Mouse (Mus musculus) heart, embryonic 14.5 days (tissue): ENCODE measurements at regions not wholly inside any gene's neighbourhood (a gene's known extent, or its start where the extent isn't known, plus 50 kb on each side); places are given as distances from the start of the nearest gene placed in this dataset.

Source experiments
- ATAC-seq: fragments of 200-750 bp; cut with Nextera tagmentation; 2 replicates; pipeline ENCODE4 v1.8.0; 2017; ENCODE audit warnings: low read depth, moderate TSS enrichment; ENCODE audit not compliant: insufficient number of reproducible peaks, insufficient read depth, low FRiP score
- H3K27ac ChIP-seq, 2 experiments: fragments of 200-500 bp in 1 of 2; fragments of 300-500 bp in 1 of 2; sonication (generic) in 1 of 2; replicated peaks in 1 of 2; 2 replicates each; pipeline ENCODE4 v1.5.1; 2012 to 2014; ENCODE audit warnings: low read depth in 2 of 2, low read length in 2 of 2, control low read depth in 1 of 2, mild to moderate bottlenecking in 1 of 2, mixed read lengths in 1 of 2; ENCODE audit not compliant: control insufficient read depth in 1 of 2, insufficient read depth in 1 of 2
- H3K27me3 ChIP-seq: fragments of 300-500 bp; sonication (generic); 2 replicates; pipeline ENCODE4 v1.6.1; 2014; ENCODE audit warnings: mild to moderate bottlenecking, low read length, control low read depth; ENCODE audit not compliant: control insufficient read depth, insufficient read depth
- H3K36me3 ChIP-seq: fragments of 300-500 bp; sonication (generic); 2 replicates; pipeline ENCODE4 v1.6.1; 2014; ENCODE audit warnings: mild to moderate bottlenecking, control low read depth, low read length, mixed read lengths; ENCODE audit not compliant: control insufficient read depth, insufficient read depth
- H3K4me1 ChIP-seq, 2 experiments: fragments of 200-500 bp in 1 of 2; fragments of 300-500 bp in 1 of 2; sonication (generic) in 1 of 2; 2 replicates each; pipeline ENCODE4 v1.6.1; 2012 to 2014; ENCODE audit warnings: low read length in 2 of 2, control low read depth in 1 of 2, mixed read lengths in 1 of 2; ENCODE audit not compliant: control insufficient read depth in 2 of 2, insufficient read depth in 2 of 2
- H3K4me2 ChIP-seq: fragments of 300-500 bp; sonication (generic); 2 replicates; pipeline ENCODE4 v1.6.1; 2014; ENCODE audit warnings: mild to moderate bottlenecking, low read length
- H3K4me3 ChIP-seq, 2 experiments: fragments of 200-500 bp in 1 of 2; fragments of 300-500 bp in 1 of 2; sonication (generic) in 1 of 2; 2 replicates each; pipeline ENCODE4 v1.5.1; 2012 to 2014; ENCODE audit warnings: low read length in 2 of 2, mild to moderate bottlenecking in 2 of 2, control low read depth in 1 of 2, low read depth in 1 of 2, moderate library complexity in 1 of 2; ENCODE audit not compliant: control insufficient read depth in 1 of 2, insufficient read depth in 1 of 2
- H3K9ac ChIP-seq: fragments of 300-500 bp; sonication (generic); 2 replicates; pipeline ENCODE4 v1.6.1; 2014; ENCODE audit warnings: mild to moderate bottlenecking, low read length
- H3K9me3 ChIP-seq: fragments of 300-500 bp; sonication (generic); 2 replicates; pipeline ENCODE4 v1.6.1; 2016; ENCODE audit warnings: low read length, control low read depth; ENCODE audit not compliant: control insufficient read depth
- WGBS: fragments of 180-500 bp; shearing (Covaris S2); extraction: QIAGEN DNeasy Blood & Tissue Kit; methylation state at CpG from one replicate; pipeline ENCODE4 v1.1.7; 2014; 5-methylcytosine and 5-hydroxymethylcytosine counted together

DNA sequence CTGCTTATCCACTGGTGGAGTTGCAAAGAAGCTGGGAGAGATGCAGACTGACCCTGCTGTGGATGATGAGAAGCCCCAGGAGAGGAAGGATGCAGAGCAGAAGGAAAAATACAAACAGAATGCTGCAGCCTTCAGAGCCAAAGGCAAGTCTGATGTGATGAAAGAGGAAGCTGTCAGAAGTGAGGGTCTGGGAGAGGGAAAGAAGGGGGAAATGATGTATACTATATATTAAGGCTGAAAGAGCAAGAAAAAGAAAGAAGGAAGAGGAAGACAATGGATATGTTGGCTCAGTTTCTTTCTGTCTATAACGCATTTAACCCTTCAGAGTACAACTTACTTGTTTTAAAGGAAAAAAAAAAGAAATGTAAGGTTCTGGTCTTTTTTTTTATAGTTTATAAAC lies 225.4 kb downstream of the Gm5447 start:
- 73% methylated on average over 1 of the region's 1 CpGs for WGBS
- peaks cover 9% of the 10 kb centered on the region for H3K27me3 ChIP-seq
- no peak overlapping the region for H3K27ac ChIP-seq
- no peak overlapping the region for H3K4me3 ChIP-seq
- no peaks in the 10 kb centered on the region for H3K36me3 ChIP-seq
- H3K9me3 ChIP-seq = no peaks in the 10 kb centered on the region
- ATAC-seq = no peak
- H3K4me2 ChIP-seq = no peak overlapping the region
- H3K9ac ChIP-seq = no peak overlapping the region
- no peaks in the 10 kb centered on the region for H3K4me1 ChIP-seq

- H3K9ac ChIP-seq = no peak overlapping the region
- no peak for ATAC-seq
- no peaks in the 10 kb centered on the region for H3K9me3 ChIP-seq
- H3K36me3 ChIP-seq = no peaks in the 10 kb centered on the region
- H3K27ac ChIP-seq = no peak overlapping the region
- H3K4me1 ChIP-seq = no peaks in the 10 kb centered on the region
- WGBS = 70% methylated on average over 6 of the region's 6 CpGs
- H3K4me3 ChIP-seq = no peak overlapping the region
- H3K4me2 ChIP-seq = no peak overlapping the region
- H3K27me3 ChIP-seq = peaks cover 21% of the 10 kb centered on the region
These were observed 230.1 kb downstream of the Gm5447 start for GRCm38 (mm10) chr13:31204068-31204467.

DNA sequence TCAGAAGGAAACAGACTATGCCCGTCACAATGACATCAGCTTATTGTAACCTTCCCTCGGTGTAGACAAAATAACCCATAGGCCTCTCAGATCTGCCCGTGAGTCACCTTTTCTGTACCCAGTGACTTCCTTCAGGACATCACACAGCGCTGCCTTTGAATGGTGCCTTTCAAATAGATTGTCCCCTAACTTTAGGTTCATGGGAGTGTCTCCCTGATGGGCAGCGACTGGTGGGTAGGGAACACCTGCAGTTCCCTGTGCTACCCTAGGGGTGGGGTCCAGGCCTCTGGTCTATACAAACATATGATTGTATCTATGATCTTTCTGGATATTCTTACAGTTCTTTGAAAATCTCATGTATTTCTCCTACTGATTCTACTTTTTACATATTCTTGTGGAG lies 232.4 kb downstream of the Gm5447 start:
- 58% methylated on average over 5 of the region's 5 CpGs for WGBS
- Histone ChIP-seq H3K27me3 (peaks cover 21% of the 10 kb centered on the region), H3K36me3 (no peaks in the 10 kb centered on the region), H3K27ac (no peak overlapping the region), H3K9ac (no peak overlapping the region), H3K4me1 (no peaks in the 10 kb centered on the region), H3K4me3 (no peak overlapping the region), H3K4me2 (no peak overlapping the region), H3K9me3 (no peaks in the 10 kb centered on the region)
- ATAC-seq = no peak

- no peak overlapping the region for H3K27ac ChIP-seq
- no peak for ATAC-seq
- WGBS = 17% methylated on average over 5 of the region's 5 CpGs
- H3K4me2 ChIP-seq = no peak overlapping the region
- H3K9ac ChIP-seq = no peak overlapping the region
- no peak overlapping the region for H3K4me3 ChIP-seq
- H3K36me3 ChIP-seq = no peaks in the 10 kb centered on the region
- no peaks in the 10 kb centered on the region for H3K4me1 ChIP-seq
- H3K9me3 ChIP-seq = no peaks in the 10 kb centered on the region
- H3K27me3 ChIP-seq = peaks cover 21% of the 10 kb centered on the region
These were observed 233.7 kb downstream of the Gm5447 start for GRCm38 (mm10) chr13:31207709-31208108.

GRCm38 (mm10) chr13:31223016-31223415 lies 249.0 kb downstream of the Gm5447 start:
- Histone ChIP-seq H3K27me3 (no peaks in the 10 kb centered on the region), H3K4me3 (no peak overlapping the region), H3K4me1 (peaks cover 0 to 2% of the 10 kb centered on the region in 2 experiments; a peak in 1 of 4 replicates), H3K27ac (no peak overlapping the region), H3K4me2 (no peak overlapping the region), H3K9me3 (no peaks in the 10 kb centered on the region), H3K36me3 (no peaks in the 10 kb centered on the region), H3K9ac (no peak overlapping the region)
- 84% methylated on average over 2 of the region's 2 CpGs for WGBS
- no peak for ATAC-seq

- 89% methylated on average over 6 of the region's 6 CpGs for WGBS
- Histone ChIP-seq H3K27ac (no peak overlapping the region), H3K4me1 (no peaks in the 10 kb centered on the region), H3K4me3 (no peak overlapping the region), H3K4me2 (no peak overlapping the region), H3K36me3 (no peaks in the 10 kb centered on the region), H3K27me3 (no peaks in the 10 kb centered on the region), H3K9me3 (no peaks in the 10 kb centered on the region), H3K9ac (no peak overlapping the region)
- ATAC-seq = no peak
These were observed 266.5 kb downstream of the Gm5447 start for GRCm38 (mm10) chr13:31240546-31240945.

GRCm38 (mm10) chr13:31248996-31249395 lies 275.0 kb downstream of the Gm5447 start:
- WGBS = 92% methylated on average over 3 of the region's 3 CpGs
- Histone ChIP-seq H3K27ac (no peak overlapping the region), H3K9me3 (no peaks in the 10 kb centered on the region), H3K4me2 (no peak overlapping the region), H3K4me1 (no peaks in the 10 kb centered on the region), H3K9ac (no peak overlapping the region), H3K27me3 (no peaks in the 10 kb centered on the region), H3K4me3 (no peak overlapping the region), H3K36me3 (no peaks in the 10 kb centered on the region)
- ATAC-seq = no peak

DNA sequence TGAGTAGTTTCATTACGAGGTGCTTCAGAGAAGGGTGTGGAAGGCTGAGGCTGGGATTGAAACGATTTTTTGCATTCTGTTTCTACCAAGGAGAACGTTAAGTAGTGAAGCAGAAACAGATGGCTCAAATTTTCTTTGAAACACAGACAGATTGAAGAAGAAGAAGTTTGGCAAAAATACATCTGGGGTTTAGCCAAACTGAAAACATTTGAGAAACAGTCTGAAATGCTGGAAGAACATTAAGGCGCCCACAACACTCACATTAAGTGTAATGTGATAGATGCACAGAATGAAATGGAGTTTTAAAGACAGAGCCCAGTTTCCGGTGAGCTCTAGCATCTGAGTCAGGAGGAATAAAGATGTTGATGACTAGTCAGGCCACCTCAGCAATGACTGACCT lies 275.5 kb downstream of the Gm5447 start:
- H3K4me1 ChIP-seq = no peaks in the 10 kb centered on the region
- H3K9me3 ChIP-seq = no peaks in the 10 kb centered on the region
- H3K36me3 ChIP-seq = no peaks in the 10 kb centered on the region
- no peak overlapping the region for H3K27ac ChIP-seq
- 69% methylated on average over 5 of the region's 5 CpGs for WGBS
- no peak for ATAC-seq
- H3K9ac ChIP-seq = no peak overlapping the region
- H3K4me3 ChIP-seq = no peak overlapping the region
- no peak overlapping the region for H3K4me2 ChIP-seq
- H3K27me3 ChIP-seq = no peaks in the 10 kb centered on the region
